Mouse (Mus musculus) left cerebral cortex, adult 2 months (tissue): Measurements from ENCODE around the gene Ctdspl. TPM values are rescaled to one million over a fixed set of nuclear protein-coding genes. Genes with fewer than 3 reads are reported as not detected.
A peak's percentile ranks its signal among the peaks of the same experiment; 100 is the strongest.

Experiments
- DNase-seq, 2 experiments: peaks; one replicate each; pipeline ENCODE4 v3.0.0; 2021 to 2022; ENCODE audit warnings: low spot score in 2 of 2, mixed read lengths in 1 of 2; ENCODE audit errors: extremely low spot score in 1 of 2
- H3K27ac ChIP-seq: fragments of 200-600 bp; 2 replicates; pipeline ENCODE4 v1.8.1; 2022
- H3K4me3 ChIP-seq: fragments of 200-600 bp; 2 replicates; pipeline ENCODE4 v1.8.1; 2022
- CTCF ChIP-seq: fragments of 200-600 bp; IDR thresholded peaks from 2 replicates; pipeline ENCODE4 v1.8.1; 2022; ENCODE audit warnings: antibody characterized with exemption, mild to moderate bottlenecking, moderate library complexity
- intact Hi-C: fragments of 180-260 bp; cut with DNase I; formaldehyde crosslinking; loops from one replicate; pipeline ENCODE4 v1.15.1; 2025
- total RNA-seq, 2 experiments: library from RNA; stranded (reverse); gene quantifications; 2 replicates each; pipeline ENCODE4 v1.2.3; 2021

Gene Ctdspl
- total RNA-seq, 2 experiments from 2014 or later: 33.9 to 37.5 TPM

GRCm38 (mm10) chr9:118891068-118891467, 35.2 kb upstream of the Ctdspl start:
- H3K27ac ChIP-seq: no peak overlapping the region
- H3K4me3 ChIP-seq: no peak overlapping the region
- TF ChIP-seq CTCF: no peak
- intact Hi-C loops: no loop called here
- no peak for DNase-seq

GRCm38 (mm10) chr9:118891593-118891992, 34.7 kb upstream of the Ctdspl start:
- TF ChIP-seq CTCF: no peak
- DNase-seq: no peak
- intact Hi-C loops: no loop called here
- no peak overlapping the region for H3K27ac ChIP-seq
- no peak overlapping the region for H3K4me3 ChIP-seq

GRCm38 (mm10) chr9:118895101-118895500, 31.2 kb upstream of the Ctdspl start:
- no peak for DNase-seq
- TF ChIP-seq CTCF: peak; percentile 18
- no peak overlapping the region for H3K4me3 ChIP-seq
- no peak overlapping the region for H3K27ac ChIP-seq
- intact Hi-C loops: no loop called here

GRCm38 (mm10) chr9:118900677-118901076, 25.6 kb upstream of the Ctdspl start:
- H3K4me3 ChIP-seq: no peak overlapping the region
- no peak for TF ChIP-seq CTCF
- intact Hi-C loops: no loop called here
- DNase-seq: no peak
- H3K27ac ChIP-seq: no peak overlapping the region

GRCm38 (mm10) chr9:118901917-118902316, 24.3 kb upstream of the Ctdspl start:
- Histone ChIP-seq H3K27ac (no peak overlapping the region), H3K4me3 (no peak overlapping the region)
- TF ChIP-seq CTCF: no peak
- intact Hi-C loops: no loop called here
- DNase-seq: no peak

GRCm38 (mm10) chr9:118907934-118908620, 18.2 kb upstream of the Ctdspl start:
- DNase-seq: peak; percentile 74 to 87
- TF ChIP-seq CTCF: peak; percentile 97
- Histone ChIP-seq H3K27ac (no peak overlapping the region), H3K4me3 (no peak overlapping the region)
- intact Hi-C loops: loop anchor here (1.0 kb wide), 2 partner anchors 302 to 319 kb away; partner anchors contain the start of gene Itga9

- Histone ChIP-seq H3K4me3 (no peak overlapping the region), H3K27ac (no peak overlapping the region)
- no peak for DNase-seq
- TF ChIP-seq CTCF: no peak
- intact Hi-C loops: no loop called here
Measured at GRCm38 (mm10) chr9:118913048-118913447, 13.2 kb upstream of the Ctdspl start.

GRCm38 (mm10) chr9:118913613-118914012, 12.6 kb upstream of the Ctdspl start:
- no peak for TF ChIP-seq CTCF
- intact Hi-C loops: no loop called here
- DNase-seq: no peak
- Histone ChIP-seq H3K27ac (no peak overlapping the region), H3K4me3 (no peak overlapping the region)

- DNase-seq: no peak
- Histone ChIP-seq H3K4me3 (no peak overlapping the region), H3K27ac (no peak overlapping the region)
- intact Hi-C loops: no loop called here
- no peak for TF ChIP-seq CTCF
Measured at GRCm38 (mm10) chr9:118914589-118914988, 11.7 kb upstream of the Ctdspl start.

GRCm38 (mm10) chr9:118915290-118915689, 11.0 kb upstream of the Ctdspl start:
- H3K4me3 ChIP-seq: no peak overlapping the region
- intact Hi-C loops: no loop called here

GRCm38 (mm10) chr9:118919672-118920186, 6.5 kb upstream of the Ctdspl start:
- Histone ChIP-seq H3K4me3 (no peak overlapping the region), H3K27ac (no peak overlapping the region)
- TF ChIP-seq CTCF: no peak
- peak; percentile 38 to 39 for DNase-seq
- intact Hi-C loops: loop anchor here (1.0 to 10.0 kb wide), 3 partner anchors 109 to 405 kb away; partner anchors contain the start of gene Oxsr1

More at GRCm38 (mm10) chr9:118915290-118915689, 11.0 kb upstream of the Ctdspl start:
- peak; percentile 66 for TF ChIP-seq CTCF
- H3K27ac ChIP-seq: no peak overlapping the region
- DNase-seq: peak in 1 of 2 experiments; percentile 31

GRCm38 (mm10) chr9:118920798-118921515, 5.3 kb upstream of the Ctdspl start:
- Histone ChIP-seq H3K4me3 (no peak overlapping the region), H3K27ac (peak overlapping the region; percentile 83)
- DNase-seq: peak; percentile 81 to 83
- intact Hi-C loops: loop anchor here (1.0 to 10.0 kb wide), 3 partner anchors 108 to 404 kb away; partner anchors contain the start of gene Oxsr1
- TF ChIP-seq CTCF: peak; percentile 93
